Mouse (Mus musculus) ES-Bruce4 (cell line): ENCODE data around the gene Trex1. TPM values are rescaled to one million over a fixed set of nuclear protein-coding genes. Genes with fewer than 3 reads are reported as not detected.

ENCODE experiments used
- H3K27ac ChIP-seq: 2 replicates; pipeline ENCODE4 v1.5.1; 2012; ENCODE audit warnings: low read length, inconsistent platforms; ENCODE audit not compliant: insufficient read depth
- H3K27me3 ChIP-seq: 2 replicates; pipeline ENCODE4 v1.6.1; 2012; ENCODE audit warnings: mild to moderate bottlenecking, low read length, inconsistent platforms; ENCODE audit not compliant: control insufficient read depth, poor library complexity, insufficient read depth, severe bottlenecking
- H3K36me3 ChIP-seq: 2 replicates; pipeline ENCODE4 v1.6.1; 2012; ENCODE audit warnings: inconsistent platforms, mild to moderate bottlenecking, low read length, moderate library complexity; ENCODE audit not compliant: control insufficient read depth, poor library complexity, insufficient read depth, severe bottlenecking
- H3K4me1 ChIP-seq: one replicate; pipeline ENCODE4 v1.8.1; 2011; ENCODE audit warnings: low read length; ENCODE audit not compliant: control insufficient read depth, insufficient read depth
- H3K4me3 ChIP-seq: 2 replicates; pipeline ENCODE4 v1.5.1; 2011; ENCODE audit warnings: low read depth, mild to moderate bottlenecking, low read length
- H3K9ac ChIP-seq: 2 replicates; pipeline ENCODE4 v1.6.1; 2012; ENCODE audit warnings: low read depth, mild to moderate bottlenecking, inconsistent platforms; ENCODE audit not compliant: poor library complexity, severe bottlenecking
- H3K9me3 ChIP-seq: replicated peaks from 2 replicates; pipeline ENCODE4 v1.6.1; 2012; ENCODE audit warnings: mild to moderate bottlenecking, low read length, inconsistent platforms; ENCODE audit not compliant: control insufficient read depth, poor library complexity, insufficient read depth, severe bottlenecking
- CTCF ChIP-seq: IDR thresholded peaks from one replicate; pipeline ENCODE4 v1.8.1; 2011; ENCODE audit warnings: low read depth, low read length
- EP300 ChIP-seq: IDR thresholded peaks from 2 replicates; pipeline ENCODE4 v1.6.1; 2011; ENCODE audit warnings: low read depth, low read length; ENCODE audit not compliant: insufficient read depth
- POLR2A ChIP-seq: IDR thresholded peaks from one replicate; pipeline ENCODE4 v1.8.1; 2011; ENCODE audit warnings: low read length; ENCODE audit not compliant: insufficient read depth
- polyA plus RNA-seq: library from polyadenylated mRNA; stranded (reverse); fragments of >200 nt; gene quantifications from 2 replicates; pipeline ENCODE4 v1.2.4, GENCODE M21; 2011; ENCODE audit warnings: low read depth; ENCODE audit not compliant: missing spikeins, insufficient read depth, insufficient read length

The Trex1 gene
- polyA plus RNA-seq, 1 experiment = not detected

GRCm38 (mm10) chr9:109010316-109010690 lies 49.2 kb downstream of the Trex1 start:
- Histone ChIP-seq H3K36me3 (no peaks in the 10 kb centered on the region), H3K27me3 (no peaks in the 10 kb centered on the region), H3K27ac (no peak overlapping the region), H3K4me3 (no peak overlapping the region), H3K9me3 (no peaks in the 10 kb centered on the region), H3K9ac (no peak overlapping the region), H3K4me1 (no peaks in the 10 kb centered on the region)
- TF ChIP-seq CTCF = no peak
- no peak for TF ChIP-seq EP300
- TF ChIP-seq POLR2A = no peak

- TF ChIP-seq POLR2A (no peak), CTCF (no peak), EP300 (no peak)
- no peak overlapping the region for H3K4me3 ChIP-seq
- no peaks in the 10 kb centered on the region for H3K36me3 ChIP-seq
- H3K9ac ChIP-seq = no peak overlapping the region
- H3K27ac ChIP-seq = no peak overlapping the region
- no peaks in the 10 kb centered on the region for H3K4me1 ChIP-seq
- H3K27me3 ChIP-seq = no peaks in the 10 kb centered on the region
- no peaks in the 10 kb centered on the region for H3K9me3 ChIP-seq
These were observed 49.8 kb downstream of the Trex1 start for GRCm38 (mm10) chr9:109009636-109010315.

- H3K36me3 ChIP-seq = no peaks in the 10 kb centered on the region
- TF ChIP-seq CTCF = no peak
- no peak for TF ChIP-seq EP300
- no peak for TF ChIP-seq POLR2A
- no peaks in the 10 kb centered on the region for H3K9me3 ChIP-seq
- H3K27me3 ChIP-seq = no peaks in the 10 kb centered on the region
- no peak overlapping the region for H3K4me3 ChIP-seq
- no peak overlapping the region for H3K27ac ChIP-seq
- H3K9ac ChIP-seq = no peak overlapping the region
- no peaks in the 10 kb centered on the region for H3K4me1 ChIP-seq
These were observed 50.4 kb downstream of the Trex1 start for GRCm38 (mm10) chr9:109008994-109009635.

- H3K4me3 ChIP-seq = no peak overlapping the region
- no peak overlapping the region for H3K27ac ChIP-seq
- H3K9me3 ChIP-seq = no peaks in the 10 kb centered on the region
- H3K4me1 ChIP-seq = no peaks in the 10 kb centered on the region
- TF ChIP-seq POLR2A (no peak), EP300 (no peak), CTCF (no peak)
- no peaks in the 10 kb centered on the region for H3K36me3 ChIP-seq
- no peak overlapping the region for H3K9ac ChIP-seq
- H3K27me3 ChIP-seq = no peaks in the 10 kb centered on the region
These were observed 51.5 kb downstream of the Trex1 start for GRCm38 (mm10) chr9:109008081-109008480.

Other genes with a start within 250 kb of the Trex1 start
- 3.5 and 6.2 TPM in 2 replicates for gene Celsr3, start 233.4 kb downstream of the Trex1 start, polyA plus RNA-seq
- 8.2 and 8.3 TPM in 2 replicates for gene Slc26a6, start 206.5 kb downstream of the Trex1 start, polyA plus RNA-seq
- gene Tmem89, start 145.1 kb downstream of the Trex1 start, polyA plus RNA-seq = not detected in 2 replicates
- 183 and 193 TPM in 2 replicates for gene Uqcrc1, start 123.1 kb downstream of the Trex1 start, polyA plus RNA-seq
- 4.8 and 6.5 TPM in 2 replicates for gene Col7a1, start 106.1 kb downstream of the Trex1 start, polyA plus RNA-seq
- not detected in 2 replicates for gene Ucn2, start 73.7 kb downstream of the Trex1 start, polyA plus RNA-seq
- 3.9 and 4.4 TPM in 2 replicates for gene Pfkfb4, start 68.0 kb downstream of the Trex1 start, polyA plus RNA-seq
- 48.3 and 53.5 TPM in 2 replicates for gene Shisa5, start 21.2 kb downstream of the Trex1 start, polyA plus RNA-seq
- gene Atrip, start 14.4 kb upstream of the Trex1 start, polyA plus RNA-seq = 17.3 and 20.0 TPM in 2 replicates
- 4.9 and 7.0 TPM in 2 replicates for gene Ccdc51, start 22.8 kb upstream of the Trex1 start, polyA plus RNA-seq
- 203 and 225 TPM in 2 replicates for gene Tma7, start 22.9 kb upstream of the Trex1 start, polyA plus RNA-seq
- gene Plxnb1, start 35.7 kb upstream of the Trex1 start, polyA plus RNA-seq = 16.1 and 19.1 TPM in 2 replicates
- gene Fbxw21, start 102.3 kb upstream of the Trex1 start, polyA plus RNA-seq = not detected in 2 replicates
- not detected in 2 replicates for gene Fbxw13, start 136.2 kb upstream of the Trex1 start, polyA plus RNA-seq
- gene Fbxw20, start 175.0 kb upstream of the Trex1 start, polyA plus RNA-seq = not detected in 2 replicates
- not detected in 2 replicates for gene Fbxw14, start 227.9 kb upstream of the Trex1 start, polyA plus RNA-seq